Mouse (Mus musculus): ENCODE results near the gene Ercc2. TPM values are rescaled to one million over a fixed set of nuclear protein-coding genes. Genes with fewer than 3 reads are reported as not detected.

Gene Ercc2
- total and polyA plus RNA-seq, 3 experiments: 29.0 to 43.8 (median 33.5) TPM

- Histone ChIP-seq H3K4me1 (ENCODE audit: control insufficient read depth in 1 of 2, insufficient read depth in 2 of 2) (peaks cover 0 to 7% of the 10 kb centered on the region in 2 experiments; a peak in 1 of 4 replicates), H3K9me3 (replicated peaks; ENCODE audit: low read length) (no peaks in the 10 kb centered on the region), H3K4me3 (replicated peaks in 1 of 3; ENCODE audit: low read depth in 2 of 3, low read length in 2 of 3, poor library complexity in 1 of 3) (no peak overlapping the region), H3K27me3 (replicated peaks) (peaks cover 4% of the 10 kb centered on the region), H3K9ac (ENCODE audit: insufficient read depth, low read depth) (no peak overlapping the region), H3K27ac (ENCODE audit: insufficient read depth, low read depth) (no peak overlapping the region), H3K79me2 (replicated peaks; ENCODE audit: control insufficient read depth, extremely low read depth, insufficient read depth, poor library complexity, severe bottlenecking) (no peaks in the 10 kb centered on the region), H3K4me2 (ENCODE audit: insufficient read depth, low read depth, poor library complexity, severe bottlenecking) (no peak overlapping the region), H3K36me3 (replicated peaks in 1 of 2; ENCODE audit: control insufficient read depth in 1 of 2, insufficient read depth in 1 of 2, low read length in 1 of 2) (peaks cover 50 to 70% of the 10 kb centered on the region in 2 experiments)
- dilution Hi-C loops (cut with MboI; ENCODE audit: extremely low pct_ligation_motif_present, extremely low pct_unique_long_range_greater_than_20kb, low sequenced_read_pairs): no loop called here
- no peak for TF ChIP-seq NRF1 (IDR thresholded peaks at IDR 0.05; ENCODE audit: low read depth, low read length)
- no peak for TF ChIP-seq ZMIZ1 (IDR thresholded peaks at IDR 0.05; ENCODE audit: low read depth, low read length)
- no peak for TF ChIP-seq MEF2A (IDR thresholded peaks at IDR 0.05; ENCODE audit: borderline replicate concordance, low read depth, low read length)
- in situ Hi-C loops (cut with MboI; ENCODE audit: low pct_ligation_motif_present, low pct_unique_long_range_greater_than_20kb, low sequenced_read_pairs): no loop called here
- DNase-seq (ENCODE audit: extremely low read depth): no peak
Measured at GRCm38 (mm10) chr7:19426888-19427287, 45.1 kb downstream of the Ercc2 start.

- peaks cover 0 to 7% of the 10 kb centered on the region in 2 experiments; a peak in 1 of 4 replicates for H3K4me1 ChIP-seq (ENCODE audit: control insufficient read depth in 1 of 2, insufficient read depth in 2 of 2)
- TF ChIP-seq TBP (conservative IDR thresholded peaks at IDR 0.05; ENCODE audit: low read depth, low read length) (no peak), MYC (IDR thresholded peaks at IDR 0.05; ENCODE audit: low read depth, low read length) (no peak), CHD1 (IDR thresholded peaks at IDR 0.05; ENCODE audit: low read depth, low read length) (no peak), E2F4 (IDR thresholded peaks at IDR 0.05; ENCODE audit: insufficient replicate concordance, low read depth, low read length) (no peak), MAFK (IDR thresholded peaks at IDR 0.05; ENCODE audit: insufficient replicate concordance, low read length) (no peak), ETS1 (conservative IDR thresholded peaks at IDR 0.05; ENCODE audit: low read depth, low read length) (no peak), ZKSCAN1 (IDR thresholded peaks at IDR 0.05; ENCODE audit: borderline replicate concordance, low read depth, low read length) (no peak), TCF12 (IDR thresholded peaks at IDR 0.05; ENCODE audit: low read depth, low read length) (no peak), NELFE (IDR thresholded peaks at IDR 0.05; ENCODE audit: low read depth, low read length) (no peak), RAD21 (IDR thresholded peaks at IDR 0.05; ENCODE audit: low read depth, low read length) (no peak), MEF2A (IDR thresholded peaks at IDR 0.05; ENCODE audit: borderline replicate concordance, low read depth, low read length) (no peak), EP300 (IDR thresholded peaks at IDR 0.05; ENCODE audit: low read length) (no peak)
- no peaks in the 10 kb centered on the region for H3K27me3 ChIP-seq (replicated peaks)
- no peaks in the 10 kb centered on the region for H3K79me2 ChIP-seq (replicated peaks; ENCODE audit: control insufficient read depth, extremely low read depth, insufficient read depth, poor library complexity, severe bottlenecking)
- in situ Hi-C loops (cut with MboI; ENCODE audit: low pct_ligation_motif_present, low pct_unique_long_range_greater_than_20kb, low sequenced_read_pairs) (no loop called here), dilution Hi-C loops (cut with MboI; ENCODE audit: extremely low pct_ligation_motif_present, extremely low pct_unique_long_range_greater_than_20kb, low sequenced_read_pairs) (no loop called here)
- H3K36me3 ChIP-seq (replicated peaks in 1 of 2; ENCODE audit: control insufficient read depth in 1 of 2, insufficient read depth in 1 of 2, low read length in 1 of 2): peaks cover 59 to 82% of the 10 kb centered on the region in 2 experiments
- no peak overlapping the region for H3K4me3 ChIP-seq (replicated peaks in 1 of 3; ENCODE audit: low read depth in 2 of 3, low read length in 2 of 3, poor library complexity in 1 of 3)
- no peak overlapping the region for H3K4me2 ChIP-seq (ENCODE audit: insufficient read depth, low read depth, poor library complexity, severe bottlenecking)
- H3K9ac ChIP-seq (ENCODE audit: insufficient read depth, low read depth): no peak overlapping the region
- H3K27ac ChIP-seq (ENCODE audit: insufficient read depth, low read depth): no peak overlapping the region
- peaks cover 8% of the 10 kb centered on the region for H3K9me3 ChIP-seq (replicated peaks; ENCODE audit: low read length)
- DNase-seq (ENCODE audit: extremely low read depth): no peak
Measured at GRCm38 (mm10) chr7:19427999-19428650, 46.3 kb downstream of the Ercc2 start.
